8 mouse cellular contexts compared by ENCODE assay signal in the genomic region with DNA sequence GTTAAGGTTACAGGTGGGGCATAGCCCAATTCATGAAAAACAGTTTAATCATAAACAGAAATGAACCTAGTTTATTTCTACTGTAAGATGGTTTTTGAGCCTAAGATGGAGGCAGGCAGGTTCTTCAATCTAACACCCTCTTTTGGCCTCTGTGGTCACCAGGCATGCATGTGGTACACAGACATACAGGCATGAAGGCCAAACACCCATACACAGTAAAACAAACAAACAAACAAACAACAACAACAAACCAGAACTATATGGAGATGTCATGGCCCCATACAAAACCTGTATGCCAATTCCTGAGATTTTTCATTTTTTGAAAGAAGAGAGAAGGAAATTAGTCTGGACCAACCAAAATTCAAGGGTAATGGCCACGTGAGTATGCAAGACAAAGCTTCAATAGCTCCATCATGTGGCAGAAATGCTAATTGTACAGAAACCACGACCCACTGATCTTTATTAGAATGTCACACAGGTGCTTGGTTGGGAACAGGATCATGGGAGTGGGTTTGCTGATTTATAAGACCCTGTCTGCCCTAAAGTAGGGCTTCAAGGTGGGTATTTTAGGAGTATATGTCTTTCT. TPM values are rescaled to one million over a fixed set of nuclear protein-coding genes. Genes with fewer than 3 reads are reported as not detected.
A peak's percentile ranks its signal among the peaks of the same experiment; 100 is the strongest.
DNase-seq lines count a peak whose midpoint lies in the region; ATAC-seq and TF ChIP-seq lines count a peak whose summit lies in the region.

No protein-coding gene starts in this region.

- H3K4me2 ChIP-seq in embryonic facial prominence, embryonic 14.5 days (ENCODE audit: low read depth, low read length), result no peak overlapping the region
- no peak overlapping the region for H3K4me2 ChIP-seq in liver, embryonic 16.5 days (ENCODE audit: low read depth, low read length)

- H3K27me3 ChIP-seq in embryonic facial prominence, embryonic 14.5 days (replicated peaks; ENCODE audit: control insufficient read depth, insufficient read depth, low read length), result no peaks in the 10 kb centered on the region
- H3K27me3 ChIP-seq in liver, embryonic 16.5 days (ENCODE audit: control insufficient read depth, insufficient read depth, low read depth, low read length), result no peaks in the 10 kb centered on the region; the same call in 1 of the 2 replicates

- H3K36me3 ChIP-seq in embryonic facial prominence, embryonic 14.5 days (ENCODE audit: control insufficient read depth, insufficient read depth, low read length), result no peaks in the 10 kb centered on the region
- no peaks in the 10 kb centered on the region for H3K36me3 ChIP-seq in liver, embryonic 16.5 days (ENCODE audit: control insufficient read depth, insufficient read depth)

- 0% methylated on average over 2 of the region's 2 CpGs for WGBS in embryonic facial prominence, embryonic 14.5 days
- 0% methylated on average over 2 of the region's 2 CpGs for WGBS in liver, embryonic 16.5 days (ENCODE audit: insufficient replicate concordance)

- ATAC-seq in embryonic facial prominence, embryonic 14.5 days (ENCODE audit: low read depth), result peak; percentile 50; the same call in 1 of the 2 replicates
- peak; percentile 70 for ATAC-seq in inflammation-experienced regulatory T-cells, adult 6 months
- peak; percentile 31; the same call in 1 of the 2 replicates for ATAC-seq in liver, embryonic 16.5 days (ENCODE audit: low read depth)

- H3K9me3 ChIP-seq in embryonic facial prominence, embryonic 14.5 days (ENCODE audit: control insufficient read depth, low read length), result no peaks in the 10 kb centered on the region
- H3K9me3 ChIP-seq in liver, embryonic 16.5 days (replicated peaks; ENCODE audit: control insufficient read depth, low read length), result no peaks in the 10 kb centered on the region

- no peaks in the 10 kb centered on the region for H3K4me1 ChIP-seq in embryonic facial prominence, embryonic 14.5 days (ENCODE audit: control insufficient read depth, insufficient read depth, low read length)
- H3K4me1 ChIP-seq in liver, embryonic 16.5 days (ENCODE audit: control insufficient read depth, low read depth, low read length), result no peaks in the 10 kb centered on the region; the same call in 1 of the 2 replicates

- DNase-seq in left cerebral cortex, adult 2 months (ENCODE audit: extremely low spot score in 1 of 2, low spot score in 2 of 2), result no peak
- no peak for DNase-seq in left cerebral cortex, postnatal 10 days (ENCODE audit: extremely low spot score in 1 of 2, low spot score in 2 of 2)
- DNase-seq in ZHBTc4 (ENCODE audit: low read depth, low spot score), result peak; percentile 65
- peak; percentile 74 for DNase-seq in embryonic facial prominence, embryonic 14.5 days (ENCODE audit: low spot score)
- DNase-seq in retina, postnatal 1 day, result peak; percentile 83
- DNase-seq in layer of hippocampus, postnatal 25 days (ENCODE audit: extremely low spot score in 1 of 2, low spot score in 1 of 2), result no peak

- no peak overlapping the region for H3K27ac ChIP-seq in left cerebral cortex, adult 2 months
- no peak overlapping the region for H3K27ac ChIP-seq in embryonic facial prominence, embryonic 14.5 days (replicated peaks; ENCODE audit: low read depth, low read length)
- H3K27ac ChIP-seq in liver, embryonic 16.5 days (ENCODE audit: low read length), result no peak overlapping the region

- no peak overlapping the region for H3K4me3 ChIP-seq in left cerebral cortex, adult 2 months
- no peak overlapping the region for H3K4me3 ChIP-seq in embryonic facial prominence, embryonic 14.5 days (ENCODE audit: low read depth, low read length)
- no peak overlapping the region for H3K4me3 ChIP-seq in liver, embryonic 16.5 days (ENCODE audit: low read depth, low read length)

- intact Hi-C loops in left cerebral cortex, adult 2 months (cut with DNase I), result loop anchor here (10.0 kb wide), 1 partner anchor 304 kb away; no protein-coding TSS in a partner anchor
- intact Hi-C loops in left cerebral cortex, postnatal 10 days (cut with DNase I), result no loop called here

- peak; percentile 67 for TF ChIP-seq CTCF in left cerebral cortex, adult 2 months (IDR thresholded peaks at IDR 0.05)

- H3K9ac ChIP-seq in embryonic facial prominence, embryonic 14.5 days (ENCODE audit: low read depth, low read length), result no peak overlapping the region
- no peak overlapping the region for H3K9ac ChIP-seq in liver, embryonic 16.5 days (ENCODE audit: low read depth, low read length)

RNA-seq across cellular contexts. Expression of a gene that starts 15.2 kb away (rescaled TPM):
- 1 to 10 TPM; 2.0 to 2.4 TPM for total RNA-seq in left cerebral cortex, adult 2 months (2021)
- 1 to 10 TPM; 3.0 to 3.6 TPM for total RNA-seq in left cerebral cortex, postnatal 10 days (2021)
- polyA plus RNA-seq in embryonic facial prominence, embryonic 14.5 days (2014; fragmentation: Nextera tagmentation; extraction: Ambion mirVana), result 3.9 and 4.0 TPM in 2 replicates
- not detected for polyA plus RNA-seq in inflammation-experienced regulatory T-cells, adult 6 months (2017; shearing (Covaris generic))
- 0.89 and 0.95 TPM in 2 replicates for polyA plus RNA-seq in liver, embryonic 16.5 days (2015; fragmentation: Nextera tagmentation; extraction: Ambion mirVana)
- 1 to 10 TPM; 1.8 to 2.2 TPM for total RNA-seq in layer of hippocampus, postnatal 25 days (2021)

RNA-seq across cellular contexts. Expression of a gene that starts 16.6 kb away (rescaled TPM):
- 1 to 10 TPM; 5.3 to 8.4 TPM for total RNA-seq in left cerebral cortex, adult 2 months (2021)
- 1 to 10 TPM; 4.7 to 6.9 TPM for total RNA-seq in left cerebral cortex, postnatal 10 days (2021)
- 63.0 and 64.7 TPM in 2 replicates for polyA plus RNA-seq in embryonic facial prominence, embryonic 14.5 days (2014; fragmentation: Nextera tagmentation; extraction: Ambion mirVana)
- polyA plus RNA-seq in inflammation-experienced regulatory T-cells, adult 6 months (2017; shearing (Covaris generic)), result under 1 TPM in 1 of 3 experiments, not detected in 2; 0.20 TPM
- polyA plus RNA-seq in liver, embryonic 16.5 days (2015; fragmentation: Nextera tagmentation; extraction: Ambion mirVana), result 119 and 133 TPM in 2 replicates
- 1 to 10 TPM; 5.7 to 7.4 TPM for total RNA-seq in layer of hippocampus, postnatal 25 days (2021)

RNA-seq across cellular contexts. Expression of a gene that starts 24.8 kb away (rescaled TPM):
- total RNA-seq in left cerebral cortex, adult 2 months (2021), result 100 to 1,000 TPM; 101 to 102 TPM
- total RNA-seq in left cerebral cortex, postnatal 10 days (2021), result 10 to 100 TPM; 21.9 to 23.2 TPM
- polyA plus RNA-seq in embryonic facial prominence, embryonic 14.5 days (2014; fragmentation: Nextera tagmentation; extraction: Ambion mirVana), result 5.5 and 6.5 TPM in 2 replicates
- 1 to 10 TPM; 1.2 to 3.2 (median 2.2) TPM for polyA plus RNA-seq in inflammation-experienced regulatory T-cells, adult 6 months (2017; shearing (Covaris generic))
- polyA plus RNA-seq in liver, embryonic 16.5 days (2015; fragmentation: Nextera tagmentation; extraction: Ambion mirVana), result 69.6 and 79.1 TPM in 2 replicates
- total RNA-seq in layer of hippocampus, postnatal 25 days (2021), result 10 to 100 TPM; 60.0 to 67.5 TPM

RNA-seq across cellular contexts. Expression of a gene that starts 31.5 kb away (rescaled TPM):
- total RNA-seq in left cerebral cortex, adult 2 months (2021), result 10 to 100 TPM in 1 of 2 experiments, 1 to 10 TPM in 1; 8.8 to 10.2 TPM
- total RNA-seq in left cerebral cortex, postnatal 10 days (2021), result 1 to 10 TPM; 8.0 to 8.3 TPM
- polyA plus RNA-seq in embryonic facial prominence, embryonic 14.5 days (2014; fragmentation: Nextera tagmentation; extraction: Ambion mirVana), result 22.6 and 24.2 TPM in 2 replicates
- 10 to 100 TPM; 41.2 to 48.0 (median 44.5) TPM for polyA plus RNA-seq in inflammation-experienced regulatory T-cells, adult 6 months (2017; shearing (Covaris generic))
- polyA plus RNA-seq in liver, embryonic 16.5 days (2015; fragmentation: Nextera tagmentation; extraction: Ambion mirVana), result 49.7 and 56.2 TPM in 2 replicates
- total RNA-seq in layer of hippocampus, postnatal 25 days (2021), result 1 to 10 TPM; 8.1 to 8.7 TPM

RNA-seq across cellular contexts. Expression of a gene that starts 40.0 kb away (rescaled TPM):
- 1 to 10 TPM; 6.4 to 6.7 TPM for total RNA-seq in left cerebral cortex, adult 2 months (2021)
- total RNA-seq in left cerebral cortex, postnatal 10 days (2021), result 1 to 10 TPM; 6.5 to 6.8 TPM
- 44.5 and 48.2 TPM in 2 replicates for polyA plus RNA-seq in embryonic facial prominence, embryonic 14.5 days (2014; fragmentation: Nextera tagmentation; extraction: Ambion mirVana)
- 10 to 100 TPM; 92.1 to 96.3 (median 93.4) TPM for polyA plus RNA-seq in inflammation-experienced regulatory T-cells, adult 6 months (2017; shearing (Covaris generic))
- 486 and 542 TPM in 2 replicates for polyA plus RNA-seq in liver, embryonic 16.5 days (2015; fragmentation: Nextera tagmentation; extraction: Ambion mirVana)
- 1 to 10 TPM; 3.9 to 4.3 TPM for total RNA-seq in layer of hippocampus, postnatal 25 days (2021)

Comparison
In these comparisons a context has a peak if more than half of its experiments do, and no peak if none do; other contexts are left out.
1. DNase-seq: peak in ZHBTc4 (single experiment), embryonic facial prominence, embryonic 14.5 days (single experiment) and retina, postnatal 1 day (single experiment); none in left cerebral cortex, adult 2 months (0 of 2), left cerebral cortex, postnatal 10 days (0 of 2) and layer of hippocampus, postnatal 25 days (0 of 2).
2. Peak in every context shown above with its lines, with median percentiles within 50 percentile points of each other: ATAC-seq.